Mouse (Mus musculus) layer of hippocampus, adult 6 months (tissue): Measurements from ENCODE around the gene Vmn2r66. TPM values are rescaled to one million over a fixed set of nuclear protein-coding genes. Genes with fewer than 3 reads are reported as not detected.

ENCODE experiments used
- long read RNA-seq, 2 experiments: library from polyadenylated mRNA; unstranded; transcript quantifications; one replicate each; pipeline ENCODE4 v2.0.0; 2019 to 2020
- polyA plus RNA-seq: library from polyadenylated mRNA; unstranded; fragments of <200 nt; fragmentation: Nextera tagmentation; gene quantifications from 2 replicates; pipeline ENCODE4 v1.2.3, GENCODE M21; 2021

Gene Vmn2r66
- not detected in 2 replicates for polyA plus RNA-seq
- long read RNA-seq, experiment 1 = 0 reads
- long read RNA-seq, experiment 2 = 0 reads

DNA sequence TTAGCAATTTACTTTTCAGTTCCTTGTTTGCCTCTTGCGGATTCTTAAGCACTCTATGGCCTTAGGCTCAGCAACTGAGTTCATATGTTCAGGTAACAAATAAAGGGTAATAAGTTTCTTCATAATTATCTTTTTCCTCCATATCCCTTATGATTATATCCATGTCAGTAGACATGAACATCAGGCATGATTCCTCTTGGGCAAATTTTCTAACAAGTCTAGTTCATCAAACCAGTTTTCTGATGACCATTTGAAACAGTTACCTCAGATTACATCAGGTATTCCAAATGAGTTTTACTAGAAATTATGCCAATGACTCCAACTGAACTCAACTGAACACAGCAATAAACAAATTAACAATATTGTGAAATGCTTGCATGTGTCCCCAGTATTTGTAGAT is at the start of gene Vmn2r66:
Gene Vmn2r66 (minus strand): TSS at position 101 of the 400 bp plus-strand sequence.

DNA sequence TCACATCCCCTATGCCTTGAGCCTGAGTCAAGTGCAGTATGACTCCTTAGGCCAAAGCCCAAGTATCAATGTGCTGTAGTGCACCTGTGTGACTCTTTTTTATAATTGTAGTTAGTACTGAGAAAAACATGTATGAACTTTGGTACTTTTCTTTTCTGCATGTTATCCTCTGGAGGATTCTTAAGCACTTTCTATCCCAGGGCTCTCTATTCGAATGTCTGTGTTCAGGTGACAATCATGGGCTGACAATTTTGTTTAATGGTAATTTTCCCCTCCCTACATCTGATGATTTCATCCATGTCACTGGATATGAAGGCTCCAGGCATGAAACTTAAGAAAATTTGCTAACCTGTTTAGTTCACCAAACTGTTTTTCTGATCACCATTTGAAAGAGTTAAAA is 48.1 kb downstream of the Vmn2r66 start, which contains the start of gene Vmn2r65:
Gene Vmn2r65 (minus strand): TSS at position 101 of the 400 bp plus-strand sequence.

Other genes starting within 250 kb of the Vmn2r66 start
- gene Olfr291, start 158.7 kb downstream of the Vmn2r66 start, polyA plus RNA-seq = not detected in 2 replicates
- not detected in 2 replicates for gene Vmn2r65, start 48.2 kb downstream of the Vmn2r66 start, polyA plus RNA-seq
- gene Vmn2r67, start 143.7 kb upstream of the Vmn2r66 start, polyA plus RNA-seq = not detected in 2 replicates
- gene Vmn2r68, start 225.5 kb upstream of the Vmn2r66 start, polyA plus RNA-seq = not detected in 2 replicates